Mouse (Mus musculus): ENCODE measurements around the gene Ccr10.

Gene Ccr10

GRCm38 (mm10) chr11:101174851-101175628 lies at the start of gene Ccr10:
TSS of gene Ccr10 (minus strand) at chr11:101175443.
- DNase-seq (ENCODE audit: low spot score) = no peak

DNA sequence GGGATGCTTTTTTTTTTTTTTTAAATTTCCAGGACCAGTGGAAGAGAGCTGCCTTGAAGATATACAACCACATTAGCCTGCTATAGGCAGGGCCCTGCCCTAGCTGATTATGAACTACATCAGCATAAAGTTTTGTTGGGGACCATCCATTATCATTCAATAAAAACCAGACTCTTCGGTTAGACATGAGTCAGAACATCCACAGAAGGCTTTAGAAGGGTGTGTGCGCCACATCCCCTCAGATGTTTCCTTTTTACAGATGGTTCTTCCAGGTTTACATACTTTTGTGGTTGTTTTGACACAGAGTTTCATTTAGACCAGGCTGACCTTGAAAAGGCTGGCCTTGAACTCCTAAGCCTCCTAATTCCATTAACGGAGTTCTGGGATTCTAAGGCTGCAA lies 49.1 kb upstream of the Ccr10 start:
- no peak for DNase-seq (ENCODE audit: low spot score)

- DNase-seq (ENCODE audit: low spot score) = no peak
Measured at GRCm38 (mm10) chr11:101221306-101221986, 46.2 kb upstream of the Ccr10 start.

GRCm38 (mm10) chr11:101220853-101221252 lies 45.6 kb upstream of the Ccr10 start:
- no peak for DNase-seq (ENCODE audit: low spot score)

DNA sequence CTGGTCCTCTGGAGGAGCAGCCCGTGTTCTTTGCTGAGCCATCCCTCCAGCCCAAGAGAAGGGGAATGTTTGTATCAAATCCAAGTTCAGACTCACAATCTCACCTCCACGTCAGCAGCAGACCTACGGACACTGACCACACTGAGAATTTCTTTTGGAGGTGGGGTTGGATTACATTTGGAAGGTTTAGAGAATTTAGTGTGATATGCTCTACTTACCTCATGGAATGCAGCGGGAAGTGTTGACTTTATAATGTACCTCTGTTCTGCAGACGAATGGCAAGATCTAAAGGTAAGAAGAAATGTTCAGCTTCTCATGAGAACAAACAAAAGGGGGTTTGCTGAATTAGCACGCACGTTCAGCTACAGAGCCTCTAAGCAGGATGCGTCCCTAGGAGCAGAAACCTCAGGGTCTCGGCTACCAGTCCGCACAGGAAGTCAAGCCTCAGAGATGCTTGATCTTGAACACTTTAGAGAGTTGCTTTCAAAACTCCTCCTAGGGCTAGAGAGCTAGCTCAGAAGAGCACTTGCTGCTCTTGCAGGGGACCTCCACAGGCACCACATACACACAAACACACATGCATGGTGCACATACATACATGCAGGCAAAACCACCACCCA lies 43.3 kb upstream of the Ccr10 start:
- no peak for DNase-seq (ENCODE audit: low spot score)

DNA sequence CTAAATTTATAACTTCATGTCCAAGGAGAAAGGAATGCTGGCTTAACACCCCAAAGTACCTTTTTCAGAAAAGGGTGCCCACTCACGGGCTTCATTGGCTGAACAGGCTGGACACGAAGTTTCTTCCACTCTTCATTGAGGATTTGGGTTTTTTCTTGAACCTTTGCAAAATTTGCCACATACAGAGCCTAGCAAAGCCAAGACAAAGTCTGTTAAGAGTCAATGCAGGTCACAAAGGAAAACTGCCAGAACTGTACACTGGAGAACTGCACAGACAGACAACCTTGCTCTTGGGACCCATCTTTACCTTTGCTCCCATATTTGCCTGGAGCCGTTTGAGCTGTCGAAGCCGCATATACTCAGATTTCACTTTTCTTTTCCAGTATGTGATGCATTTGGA lies 41.7 kb upstream of the Ccr10 start:
- no peak for DNase-seq (ENCODE audit: low spot score)

DNA sequence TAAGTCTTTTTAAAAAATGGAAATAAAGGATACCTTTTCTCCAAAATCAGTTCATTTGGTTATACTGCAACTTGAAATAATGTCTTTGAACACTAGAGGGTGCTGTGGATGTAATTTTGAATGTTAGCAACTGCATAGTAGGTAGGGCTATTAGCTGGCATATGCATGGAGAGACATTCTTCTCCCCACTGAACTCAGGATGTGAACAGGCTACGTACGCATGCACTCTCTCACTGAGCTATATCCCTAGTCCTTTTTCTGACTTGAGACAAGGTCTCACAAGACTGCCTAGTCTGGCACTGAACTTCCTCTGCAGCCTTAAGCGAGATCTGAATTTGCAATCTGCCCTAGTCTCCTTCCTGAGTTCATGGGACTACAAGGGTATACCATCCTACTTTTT lies 36.7 kb upstream of the Ccr10 start:
- DNase-seq (ENCODE audit: low spot score) = no peak

DNA sequence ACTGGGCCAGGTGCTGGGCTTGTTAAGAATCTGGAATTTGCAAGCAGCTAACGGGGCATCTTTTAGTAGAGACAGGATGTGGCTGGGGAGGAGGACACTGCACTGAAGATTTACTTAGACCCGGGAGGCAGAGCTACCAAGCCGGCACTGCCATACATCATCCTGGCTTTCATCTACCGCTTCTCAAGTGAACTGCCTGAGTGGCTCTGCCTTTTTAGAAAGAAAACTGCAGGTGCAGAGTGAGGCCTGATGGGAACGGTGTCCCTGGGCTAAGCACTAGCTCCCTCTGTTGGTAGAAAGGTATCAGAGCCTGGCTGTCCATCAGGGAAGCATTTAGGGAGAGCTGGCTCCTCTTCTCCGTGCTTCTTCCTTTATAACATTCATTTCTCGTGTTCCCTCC lies 25.7 kb upstream of the Ccr10 start:
- DNase-seq (ENCODE audit: low spot score) = no peak

DNA sequence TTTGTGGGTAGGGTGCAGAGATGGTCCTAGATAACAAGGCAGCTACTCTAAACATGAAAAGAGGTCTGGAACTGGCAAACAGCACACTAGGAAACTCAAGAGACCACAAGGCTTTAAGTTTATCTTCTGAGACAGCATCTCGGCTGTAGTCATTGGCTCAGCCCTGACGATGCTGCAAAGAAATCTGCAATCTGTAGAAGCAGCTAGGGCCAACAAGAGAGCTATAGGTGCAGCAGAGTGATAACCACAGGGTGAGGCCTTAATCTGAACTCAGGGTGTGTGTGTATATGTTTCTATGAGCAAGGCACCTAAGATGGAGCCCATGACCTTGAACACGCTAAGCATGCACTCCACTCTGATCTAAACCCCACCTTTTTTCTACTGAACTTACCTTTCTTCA lies 24.3 kb upstream of the Ccr10 start:
- no peak for DNase-seq (ENCODE audit: low spot score)

DNA sequence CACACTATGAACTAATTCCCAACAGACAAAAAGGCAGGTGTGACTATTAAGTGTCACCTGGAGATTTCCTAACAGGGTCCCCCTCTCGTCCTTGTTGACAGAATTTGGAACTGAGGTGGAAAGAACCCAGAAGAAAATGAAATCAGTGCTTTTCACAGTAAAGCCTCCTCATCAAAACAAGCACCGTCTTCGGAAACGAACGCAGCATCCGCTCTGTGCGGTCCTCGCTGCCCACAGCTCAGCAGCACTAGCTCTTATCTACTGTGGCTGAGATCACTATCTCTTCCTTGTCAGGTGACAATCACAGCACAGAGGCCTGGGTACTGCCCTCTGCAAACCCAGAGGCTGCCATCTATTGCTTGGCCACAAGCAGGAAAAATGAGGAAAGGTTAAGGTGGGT lies 20.9 kb upstream of the Ccr10 start:
- no peak for DNase-seq (ENCODE audit: low spot score)

GRCm38 (mm10) chr11:101195571-101195970 lies 20.3 kb upstream of the Ccr10 start:
- no peak for DNase-seq (ENCODE audit: low spot score)

- no peak for DNase-seq (ENCODE audit: low spot score)
Measured at GRCm38 (mm10) chr11:101195101-101195500, 19.9 kb upstream of the Ccr10 start.

GRCm38 (mm10) chr11:101194643-101195042 lies 19.4 kb upstream of the Ccr10 start:
- DNase-seq (ENCODE audit: low spot score) = no peak

- DNase-seq (ENCODE audit: low spot score) = no peak
Measured at GRCm38 (mm10) chr11:101194137-101194536, 18.9 kb upstream of the Ccr10 start.

GRCm38 (mm10) chr11:101193076-101193475 lies 17.8 kb upstream of the Ccr10 start:
- no peak for DNase-seq (ENCODE audit: low spot score)

GRCm38 (mm10) chr11:101192646-101193045 lies 17.4 kb upstream of the Ccr10 start:
- no peak for DNase-seq (ENCODE audit: low spot score)

DNA sequence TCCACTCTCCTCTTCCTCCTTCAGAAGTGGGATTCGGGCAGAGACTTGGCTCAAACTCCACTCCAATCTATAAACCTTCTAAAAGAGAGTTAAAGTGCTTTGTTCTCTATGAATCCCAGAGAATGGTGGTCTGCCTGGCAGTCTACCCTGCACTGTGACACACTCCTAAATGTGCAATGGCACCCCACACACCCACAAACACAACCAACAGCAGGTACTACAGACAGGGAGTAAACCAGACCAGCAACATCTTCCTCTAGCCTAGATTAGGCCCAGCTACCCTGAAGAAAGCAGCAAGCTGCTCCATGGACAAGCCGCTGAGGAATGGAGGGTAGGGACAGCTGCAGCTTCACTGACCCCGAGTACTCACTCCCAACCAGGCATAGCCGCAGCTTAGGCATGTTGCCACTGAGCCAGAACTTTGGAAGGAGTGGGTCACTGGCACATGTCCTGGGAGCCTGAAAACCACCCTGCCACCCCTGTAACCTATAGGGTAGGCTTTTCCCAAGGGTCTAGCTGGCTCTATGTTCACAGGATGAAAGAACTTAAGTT lies 16.8 kb upstream of the Ccr10 start:
- DNase-seq (ENCODE audit: low spot score) = no peak

DNA sequence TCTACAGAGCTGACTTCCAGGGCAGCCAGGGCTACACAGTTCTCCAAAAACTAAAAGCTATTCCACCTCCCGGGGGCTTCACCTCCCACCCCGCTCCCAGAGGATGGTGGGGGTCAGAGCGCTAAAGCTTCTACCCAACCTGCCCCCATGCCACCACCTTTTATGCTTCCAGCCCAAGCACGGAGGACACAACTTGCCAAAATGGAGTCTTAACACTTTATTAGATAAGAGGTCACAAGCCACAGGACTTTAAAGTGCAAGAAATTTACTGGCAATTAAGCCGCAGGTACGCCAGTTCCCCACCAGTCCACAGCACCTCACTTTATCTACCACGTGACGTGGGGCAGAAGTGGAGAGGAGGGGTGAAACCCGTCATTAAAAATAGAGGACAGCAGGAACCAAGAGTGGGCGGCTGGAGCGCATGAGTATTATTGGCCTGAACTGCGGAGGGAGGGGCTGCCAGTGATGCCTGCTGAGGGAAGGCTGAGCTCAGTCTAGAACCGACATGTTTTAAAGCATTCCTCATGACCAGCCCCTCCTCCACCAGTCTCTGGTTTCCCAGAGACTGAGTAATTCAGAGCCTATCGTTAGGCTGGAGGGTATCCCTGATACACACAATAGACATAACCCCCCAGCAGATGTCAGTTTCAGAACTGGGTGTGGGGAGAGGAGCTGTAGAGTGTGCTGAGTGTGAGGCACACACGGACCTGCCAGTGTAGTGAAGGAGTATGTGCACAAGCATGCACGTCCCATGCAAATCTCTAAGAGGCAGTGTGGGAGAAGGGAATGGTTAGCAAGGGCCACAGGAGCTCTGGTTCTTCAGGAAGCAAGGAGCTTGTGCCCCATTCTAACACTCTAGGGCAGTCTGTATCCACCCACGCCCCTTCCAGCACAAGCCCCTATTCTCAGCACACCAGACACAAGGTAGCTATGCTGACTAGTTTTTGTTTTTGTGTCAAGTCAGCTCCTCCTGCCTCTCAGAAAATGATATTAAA lies 16.0 kb upstream of the Ccr10 start:
- no peak for DNase-seq (ENCODE audit: low spot score)

DNA sequence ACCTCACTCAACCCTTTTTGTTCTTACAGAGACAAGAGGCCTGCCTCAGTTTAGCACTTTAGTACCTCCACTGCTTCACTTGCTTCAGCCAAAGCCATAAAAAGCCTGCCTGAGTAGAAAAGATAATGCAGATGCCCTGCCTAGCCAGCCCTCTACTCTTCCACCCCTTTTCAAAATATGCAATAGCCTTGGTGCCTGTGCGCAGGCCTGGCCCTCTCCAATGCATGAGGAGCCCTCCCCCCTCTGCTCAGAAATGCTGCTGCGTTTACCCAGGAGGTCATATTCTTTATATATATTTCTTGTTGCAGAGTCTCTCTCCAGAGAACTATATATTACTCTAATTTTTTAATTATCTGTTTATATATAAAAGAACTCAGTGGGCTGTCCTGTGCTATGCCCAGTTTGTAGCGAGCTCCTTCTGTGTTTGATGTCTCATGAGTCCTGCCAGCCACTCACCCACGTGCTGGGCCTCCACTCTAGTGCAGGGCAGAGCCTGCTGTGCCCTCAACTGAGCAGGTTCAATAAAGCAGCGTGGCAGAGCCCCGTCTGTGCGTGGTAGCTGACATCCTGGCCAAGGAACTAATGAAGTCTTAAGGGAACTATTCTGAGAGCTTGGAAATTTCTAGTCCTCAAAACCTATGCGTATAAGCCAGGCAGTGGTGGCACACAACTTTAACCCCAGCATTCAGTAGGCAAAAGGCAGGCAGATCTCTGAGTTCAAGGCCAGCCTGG lies 15.1 kb upstream of the Ccr10 start:
- no peak for DNase-seq (ENCODE audit: low spot score)

- DNase-seq (ENCODE audit: low spot score) = no peak
Measured at GRCm38 (mm10) chr11:101189495-101190180, 14.4 kb upstream of the Ccr10 start.
